Mouse (Mus musculus) mouse trophoblast stem cell (cell line): ENCODE data around the gene Sgf29.
"Not testable (repeated sequence)": the region's sequence is repeated elsewhere in the genome, so short reads cannot be mapped to it uniquely, and the experiment has no call there.

Experiments
- in situ Hi-C, 2 experiments: fragments of 300-500 bp; cut with MseI, MboI; formaldehyde crosslinking; loops; 2 replicates in 1 of 2; 3 replicates in 1 of 2; pipeline ENCODE4 v1.15.1; 2025

The Sgf29 gene

GRCm38 (mm10) chr7:126642545-126643243, 6.4 kb upstream of the Sgf29 start:
- in situ Hi-C loops: no loop called here

DNA sequence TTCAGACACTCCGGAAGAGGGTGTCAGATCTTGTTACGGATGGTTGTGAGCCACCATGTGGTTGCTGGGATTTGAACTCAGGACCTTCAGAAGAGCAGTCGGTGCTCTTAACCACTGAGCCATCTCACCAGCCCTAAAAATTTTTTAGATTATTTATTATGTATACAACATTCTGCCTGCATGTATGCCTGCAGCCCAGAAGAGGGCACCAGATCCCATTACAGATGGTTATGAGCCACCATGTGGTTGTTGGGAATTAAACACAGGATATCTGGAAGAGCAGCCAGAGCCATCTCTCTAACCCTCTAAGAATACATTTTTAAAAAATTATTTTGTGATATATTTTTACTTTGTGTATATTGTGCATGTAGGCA, 5.9 kb upstream of the Sgf29 start:
- in situ Hi-C loops: not testable (repeated sequence)

DNA sequence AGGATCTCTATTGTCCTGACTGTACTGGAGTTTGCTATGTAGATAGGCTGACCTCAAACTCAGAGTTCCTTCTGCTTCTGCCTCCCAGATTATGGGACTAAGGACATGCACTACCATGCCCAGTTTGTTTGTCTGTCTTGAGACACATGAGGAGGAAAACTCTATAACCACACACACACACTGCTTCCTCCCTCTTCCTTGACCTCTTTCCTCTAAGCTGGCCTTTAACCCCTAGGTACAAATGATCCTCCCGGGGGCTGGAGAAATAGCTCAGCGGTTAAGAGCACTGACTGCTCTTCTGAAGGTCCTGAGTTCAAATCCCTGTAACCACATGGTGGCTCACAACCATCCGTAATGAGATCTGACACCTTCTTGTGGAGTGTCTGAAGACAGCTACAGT, 4.8 kb upstream of the Sgf29 start:
- in situ Hi-C loops: no loop called here

DNA sequence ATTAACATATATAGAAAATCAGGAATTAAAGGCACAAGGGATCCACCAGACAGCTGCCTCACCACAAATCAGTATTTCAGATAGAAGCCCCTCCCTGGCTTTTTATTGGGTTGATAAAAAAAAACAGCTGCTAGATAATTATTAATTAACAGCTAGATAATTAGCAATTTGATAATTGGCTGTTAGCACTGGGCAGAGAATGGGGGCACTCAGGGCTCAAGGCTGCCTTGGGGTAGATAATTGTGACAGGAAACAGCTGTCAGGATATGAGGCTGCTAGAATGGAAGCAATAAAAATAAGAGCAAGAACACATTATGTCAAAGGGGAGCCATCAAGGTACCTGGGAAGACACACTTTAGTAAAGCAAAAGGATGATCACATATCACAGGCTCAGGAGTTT, 4.2 kb upstream of the Sgf29 start:
- in situ Hi-C loops: loop anchor here in 1 of 2 experiments (5.0 kb wide), 1 partner anchor 47 kb away; no protein-coding TSS in a partner anchor

GRCm38 (mm10) chr7:126645708-126646107, 3.4 kb upstream of the Sgf29 start:
- in situ Hi-C loops: loop anchor here in 1 of 2 experiments (5.0 kb wide), 1 partner anchor 47 kb away; no protein-coding TSS in a partner anchor

GRCm38 (mm10) chr7:126648486-126648885, 623 bp upstream of the Sgf29 start:
- in situ Hi-C loops: loop anchor here in 1 of 2 experiments (5.0 kb wide), 1 partner anchor 44 kb away; no protein-coding TSS in a partner anchor

GRCm38 (mm10) chr7:126650852-126651251, 1.7 kb downstream of the Sgf29 start:
- in situ Hi-C loops: no loop called here

- in situ Hi-C loops: no loop called here
Measured at GRCm38 (mm10) chr7:126653991-126654390, 4.9 kb downstream of the Sgf29 start.

DNA sequence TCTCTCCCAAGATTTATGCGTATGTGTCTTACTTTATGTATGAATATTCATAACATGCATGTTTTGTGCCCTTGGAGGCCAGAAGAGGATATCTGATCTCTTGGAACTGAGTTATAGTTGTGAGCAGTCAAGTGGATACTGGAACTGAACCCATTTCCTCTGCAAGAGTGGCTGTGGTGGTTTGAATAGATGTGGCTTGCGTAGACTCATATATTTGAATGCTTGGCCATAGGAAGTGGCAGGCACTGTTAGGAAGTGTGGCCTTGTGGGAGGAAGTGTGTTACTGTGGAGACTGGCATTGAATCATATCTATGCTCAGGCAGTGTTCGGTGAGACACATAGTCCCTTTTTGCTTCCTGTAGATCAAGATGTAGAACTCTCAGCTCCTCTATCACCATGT, 6.6 kb downstream of the Sgf29 start:
- in situ Hi-C loops: no loop called here

GRCm38 (mm10) chr7:126657522-126657921, 8.4 kb downstream of the Sgf29 start:
- in situ Hi-C loops: no loop called here

DNA sequence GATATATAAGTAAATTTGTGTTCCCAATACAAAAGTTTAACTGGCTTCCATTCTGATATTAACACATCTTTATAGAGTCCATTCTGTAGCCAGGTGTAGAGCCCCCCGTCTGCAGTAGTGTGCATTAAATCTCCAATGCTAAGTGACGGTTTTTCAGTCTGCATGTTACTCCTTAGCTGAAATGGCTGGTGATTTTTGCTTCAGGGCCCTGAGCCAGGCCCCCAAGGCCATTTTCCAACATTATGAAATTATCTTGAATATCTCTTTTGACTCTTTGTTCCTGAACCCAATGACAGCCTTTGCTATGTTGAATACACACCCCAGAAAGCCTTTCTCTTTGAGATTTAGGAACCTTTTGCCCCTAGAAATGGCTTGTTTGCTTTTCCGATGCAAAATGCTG, 10.7 kb downstream of the Sgf29 start:
- in situ Hi-C loops: no loop called here

GRCm38 (mm10) chr7:126663646-126664045, 14.5 kb downstream of the Sgf29 start:
- in situ Hi-C loops: no loop called here

DNA sequence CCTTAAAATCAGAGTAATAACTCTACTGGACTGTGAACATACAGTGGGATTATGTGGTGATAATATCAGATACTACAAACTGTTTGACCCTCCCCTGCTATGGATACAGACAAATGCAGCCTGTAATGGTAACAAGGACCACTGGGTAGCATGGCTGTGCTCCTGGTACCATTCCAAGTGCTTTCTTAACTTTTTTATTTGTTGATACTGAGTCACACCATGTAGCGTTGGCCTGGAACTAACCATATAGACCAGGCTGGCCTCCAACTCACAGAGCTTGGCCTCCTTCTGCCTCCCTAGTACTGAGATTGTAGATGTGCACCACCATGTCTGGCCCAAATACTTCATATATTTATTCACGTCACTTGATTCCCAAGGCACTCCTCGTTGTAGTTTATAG, 16.2 kb downstream of the Sgf29 start:
- in situ Hi-C loops: no loop called here

DNA sequence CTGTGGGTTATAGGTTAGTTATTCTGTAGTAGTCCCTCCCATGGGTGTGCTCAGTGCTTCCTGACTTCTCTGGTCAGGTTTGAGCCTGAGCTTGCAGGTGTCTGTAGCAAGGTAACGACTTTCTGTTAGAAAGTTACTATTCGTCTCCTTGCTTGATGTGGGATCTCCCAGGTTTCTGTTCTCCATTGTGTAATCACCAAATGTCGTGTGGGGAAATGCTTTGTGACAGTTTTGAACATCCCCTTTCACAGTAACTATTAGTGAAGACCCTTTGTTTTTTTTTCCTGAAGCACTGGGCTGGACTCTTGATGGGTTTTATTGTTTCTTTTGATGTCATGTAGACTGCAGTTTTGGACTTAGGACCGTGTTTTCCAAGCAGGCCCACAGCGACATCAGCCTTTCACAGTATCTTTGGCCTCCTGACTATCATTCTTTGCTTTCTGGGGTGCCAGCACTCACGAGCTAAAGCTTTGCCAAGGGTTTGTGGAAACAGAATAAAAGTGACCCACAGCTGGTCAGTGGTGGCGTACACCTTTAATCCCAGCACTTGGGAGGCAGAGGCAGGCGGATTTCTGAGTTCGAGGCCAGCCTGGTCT, 18.5 kb downstream of the Sgf29 start:
- in situ Hi-C loops: no loop called here

GRCm38 (mm10) chr7:126668452-126668851, 19.3 kb downstream of the Sgf29 start:
- in situ Hi-C loops: no loop called here

- in situ Hi-C loops: no loop called here
Measured at GRCm38 (mm10) chr7:126670152-126670551, 21.0 kb downstream of the Sgf29 start.

GRCm38 (mm10) chr7:126672111-126672510, 23.0 kb downstream of the Sgf29 start:
- in situ Hi-C loops: no loop called here

- in situ Hi-C loops: no loop called here
Measured at GRCm38 (mm10) chr7:126675104-126675503, 26.0 kb downstream of the Sgf29 start.

GRCm38 (mm10) chr7:126676207-126676606, 27.1 kb downstream of the Sgf29 start, which contains the start of gene Sult1a1:
Gene Sult1a1 (minus strand): TSS chr7:126676432.
- in situ Hi-C loops: no loop called here

DNA sequence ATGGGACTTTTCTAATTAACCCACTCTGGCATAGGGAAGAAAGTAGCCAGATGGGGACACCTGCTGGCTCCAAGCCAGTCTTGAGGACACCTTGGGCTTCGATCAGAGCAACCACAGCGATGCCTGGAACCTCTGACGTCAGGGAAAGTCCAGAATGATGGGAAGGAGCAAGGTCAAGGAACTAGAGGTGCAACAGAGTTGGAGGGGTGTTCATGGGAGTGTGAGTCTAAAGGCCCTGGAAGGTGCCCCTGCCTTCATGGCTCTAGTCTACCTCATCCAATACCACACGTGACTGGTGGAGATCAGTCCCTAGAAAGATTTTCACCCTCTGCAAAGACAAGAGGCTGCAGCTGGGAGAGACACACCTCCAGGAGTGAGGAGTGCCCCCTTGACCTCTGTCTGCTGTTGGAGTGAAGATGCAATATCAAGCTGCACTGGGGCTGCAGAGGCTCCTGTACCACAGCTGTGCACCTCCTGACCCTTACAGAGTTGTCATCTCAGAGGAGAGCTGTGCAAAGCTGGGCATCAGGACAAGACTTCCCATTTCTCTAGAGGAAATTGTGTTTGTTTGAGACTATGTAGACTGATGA, 27.6 kb downstream of the Sgf29 start:
- in situ Hi-C loops: no loop called here

DNA sequence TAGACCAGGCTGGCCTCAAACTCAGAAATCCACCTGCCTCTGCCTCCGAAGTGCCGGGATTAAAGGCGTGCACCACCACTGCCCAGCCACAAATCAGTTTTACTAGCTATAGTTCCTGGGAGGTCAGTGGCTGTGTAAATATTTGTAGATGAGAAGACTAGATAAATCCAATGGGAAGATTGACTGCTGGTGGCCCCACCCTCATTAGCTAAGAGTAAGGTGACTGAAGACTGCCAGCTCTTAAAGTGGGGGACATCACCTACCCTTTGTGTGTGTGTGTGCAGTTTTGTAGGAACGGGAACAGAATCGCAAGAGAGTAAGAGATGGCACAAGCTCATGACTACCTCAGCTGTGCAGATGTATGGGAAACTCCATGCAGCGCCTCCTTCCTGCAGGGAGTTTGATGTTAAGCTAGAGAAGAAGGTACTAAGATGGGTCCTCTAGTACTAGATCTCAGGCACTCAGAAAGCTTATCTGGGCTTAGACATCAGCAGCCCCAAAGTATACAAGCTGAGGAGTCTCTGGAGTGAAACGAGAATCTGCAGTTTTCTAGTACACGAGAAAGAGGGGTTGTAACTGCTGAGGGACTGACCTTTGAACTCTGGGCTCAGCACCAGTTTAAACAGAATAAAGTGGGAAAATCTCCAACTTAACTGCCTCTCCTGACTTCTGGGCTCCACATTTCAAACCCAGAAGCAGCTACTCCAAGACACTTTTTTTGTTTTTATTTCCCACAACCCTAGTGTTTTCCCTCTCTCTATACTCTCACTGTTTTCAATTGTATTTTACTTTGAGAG, 29.6 kb downstream of the Sgf29 start:
- in situ Hi-C loops: no loop called here

GRCm38 (mm10) chr7:126679683-126680082, 30.6 kb downstream of the Sgf29 start:
- in situ Hi-C loops: no loop called here
